Mouse (Mus musculus) ovary, adult 10 weeks (tissue): Measurements from ENCODE around the gene Elavl2. TPM values are rescaled to one million over a fixed set of nuclear protein-coding genes. Genes with fewer than 3 reads are reported as not detected.

Experiments used
- polyA plus RNA-seq: library from polyadenylated mRNA; stranded (reverse); fragments of 350-450 nt; fragmentation: Illumina TruSeq; extraction: RNeasy Lipid Tissue Mini Kit (QIAGEN cat#74804); gene quantifications from one replicate; pipeline ENCODE4 v1.2.3, GENCODE M21; 2014

The Elavl2 gene
- polyA plus RNA-seq: 16.2 TPM

GRCm38 (mm10) chr4:91400423-91400822 is at the start of gene Elavl2:
Gene Elavl2 (minus strand): TSS chr4:91400785.

